Mouse (Mus musculus) E14TG2a.4 (cell line): ENCODE data around the gene Olfr196.

Source experiments
- CTCF ChIP-seq: conservative IDR thresholded peaks from 2 replicates; pipeline ENCODE4 v1.5.1; 2014; ENCODE audit warnings: low read length
- NANOG ChIP-seq: IDR thresholded peaks from 2 replicates; pipeline ENCODE4 v1.6.1; 2014; ENCODE audit warnings: borderline replicate concordance, low read length, mixed read lengths
- POU5F1 ChIP-seq: IDR thresholded peaks from 2 replicates; pipeline ENCODE4 v1.6.1; 2014; ENCODE audit warnings: low read length, borderline replicate concordance

GRCm38 (mm10) chr16:59151996-59152395 is 18.3 kb downstream of the Olfr196 start:
- no peak for TF ChIP-seq CTCF
- no peak for TF ChIP-seq NANOG
- no peak for TF ChIP-seq POU5F1
